Mouse (Mus musculus): Measurements from ENCODE around the gene Dip2b.

DNA sequence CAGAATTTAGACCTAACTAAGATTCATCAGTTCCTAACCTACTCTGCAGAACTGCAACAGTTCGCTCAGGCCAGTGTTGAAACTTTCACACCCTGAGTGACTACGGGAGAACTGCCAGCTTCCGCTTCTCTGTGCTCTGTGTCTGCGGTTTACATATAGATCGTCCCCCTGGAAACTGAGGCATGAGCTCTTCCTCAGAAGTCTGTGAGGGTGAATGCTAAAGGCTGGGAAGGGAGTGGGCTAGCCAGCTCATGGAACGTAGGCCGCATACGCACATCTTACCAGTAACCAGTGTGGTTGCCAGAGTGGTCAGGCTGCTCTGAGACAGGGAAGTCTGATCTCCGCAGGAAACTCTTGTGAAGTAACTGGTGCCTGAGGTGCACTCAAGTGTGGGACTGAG is 177.7 kb downstream of the Dip2b start:
- TF ChIP-seq CTCF (IDR thresholded peaks at IDR 0.05; ENCODE audit: low read depth), result no peak
- TF ChIP-seq EP300 (IDR thresholded peaks at IDR 0.05; ENCODE audit: low read depth), result no peak
